Mouse (Mus musculus): ENCODE results near the gene Gm47791. TPM values are rescaled to one million over a fixed set of nuclear protein-coding genes. Genes with fewer than 3 reads are reported as not detected.
A peak's percentile ranks its signal among the peaks of the same experiment; 100 is the strongest.

Gene Gm47791
- polyA plus RNA-seq, 1 experiment: not detected

- 80% methylated on average over 4 of the region's 4 CpGs for WGBS
- H3K4me3 ChIP-seq (ENCODE audit: low read depth, low read length): no peak overlapping the region
- TF ChIP-seq CTCF (IDR thresholded peaks at IDR 0.05; ENCODE audit: extremely low read depth, insufficient read length, insufficient replicate concordance, low read depth, low read length): no peak
- no peak for TF ChIP-seq POLR2A (IDR thresholded peaks at IDR 0.05; ENCODE audit: low read depth, low read length)
Observed at GRCm38 (mm10) chr1:82772428-82772827, 1.4 kb upstream of the Gm47791 start.

GRCm38 (mm10) chr1:82768269-82768668 is 2.8 kb downstream of the Gm47791 start, which contains the start of gene Tm4sf20:
Gene Tm4sf20, minus strand, starts transcription at chr1:82768461.
- Histone ChIP-seq H3K27ac (ENCODE audit: insufficient read depth, low read depth, low read length) (peak within 1 kb of the TSS; percentile 94), H3K4me3 (ENCODE audit: low read depth, low read length) (peak within 1 kb of the TSS; percentile 76), H3K36me3 (ENCODE audit: control insufficient read depth, insufficient read depth, low read length) (peaks cover 10% of the 10 kb centered on the region), H3K27me3 (ENCODE audit: control insufficient read depth, insufficient read depth, low read length) (no peaks in the 10 kb centered on the region), H3K4me1 (ENCODE audit: control insufficient read depth, insufficient read depth, insufficient read length, low read length) (peaks cover 6% of the 10 kb centered on the region; the same call in 1 of the 2 replicates)
- WGBS: 16% methylated on average over 5 of the region's 5 CpGs
- no peak for TF ChIP-seq CTCF (IDR thresholded peaks at IDR 0.05; ENCODE audit: extremely low read depth, insufficient read length, insufficient replicate concordance, low read depth, low read length)
- TF ChIP-seq POLR2A (IDR thresholded peaks at IDR 0.05; ENCODE audit: low read depth, low read length): peak; percentile 62; the same call in 1 of the 2 replicates

More at GRCm38 (mm10) chr1:82772428-82772827, 1.4 kb upstream of the Gm47791 start:
- H3K36me3 ChIP-seq (ENCODE audit: control insufficient read depth, insufficient read depth, low read length): no peaks in the 10 kb centered on the region
- H3K27ac ChIP-seq (ENCODE audit: insufficient read depth, low read depth, low read length): no peak overlapping the region
- H3K4me1 ChIP-seq (ENCODE audit: control insufficient read depth, insufficient read depth, insufficient read length, low read length): peaks cover 2% of the 10 kb centered on the region; the same call in 1 of the 2 replicates
- H3K27me3 ChIP-seq (ENCODE audit: control insufficient read depth, insufficient read depth, low read length): no peaks in the 10 kb centered on the region

- H3K27me3 ChIP-seq (ENCODE audit: control insufficient read depth, insufficient read depth, low read length): no peaks in the 10 kb centered on the region
- H3K36me3 ChIP-seq (ENCODE audit: control insufficient read depth, insufficient read depth, low read length): peaks cover 22% of the 10 kb centered on the region
- H3K27ac ChIP-seq (ENCODE audit: insufficient read depth, low read depth, low read length): peak overlapping the region; percentile 91
- TF ChIP-seq CTCF (IDR thresholded peaks at IDR 0.05; ENCODE audit: extremely low read depth, insufficient read length, insufficient replicate concordance, low read depth, low read length): no peak
- no peak for TF ChIP-seq POLR2A (IDR thresholded peaks at IDR 0.05; ENCODE audit: low read depth, low read length)
- H3K4me1 ChIP-seq (ENCODE audit: control insufficient read depth, insufficient read depth, insufficient read length, low read length): peaks cover 11% of the 10 kb centered on the region; the same call in 1 of the 2 replicates
- H3K4me3 ChIP-seq (ENCODE audit: low read depth, low read length): peak overlapping the region; percentile 10; the same call in 1 of the 2 replicates
- 28% methylated on average over 4 of the region's 4 CpGs for WGBS
Observed at GRCm38 (mm10) chr1:82766641-82767040, 4.4 kb downstream of the Gm47791 start.

- H3K27ac ChIP-seq (ENCODE audit: insufficient read depth, low read depth, low read length): peak overlapping the region; percentile 91
- peaks cover 26% of the 10 kb centered on the region for H3K36me3 ChIP-seq (ENCODE audit: control insufficient read depth, insufficient read depth, low read length)
- H3K27me3 ChIP-seq (ENCODE audit: control insufficient read depth, insufficient read depth, low read length): no peaks in the 10 kb centered on the region
- TF ChIP-seq POLR2A (IDR thresholded peaks at IDR 0.05; ENCODE audit: low read depth, low read length) (no peak), CTCF (IDR thresholded peaks at IDR 0.05; ENCODE audit: extremely low read depth, insufficient read length, insufficient replicate concordance, low read depth, low read length) (no peak)
- peak overlapping the region; percentile 10; the same call in 1 of the 2 replicates for H3K4me3 ChIP-seq (ENCODE audit: low read depth, low read length)
- peaks cover 13% of the 10 kb centered on the region; the same call in 1 of the 2 replicates for H3K4me1 ChIP-seq (ENCODE audit: control insufficient read depth, insufficient read depth, insufficient read length, low read length)
- WGBS: 13% methylated on average over 1 of the region's 1 CpGs
Observed at GRCm38 (mm10) chr1:82766227-82766626, 4.8 kb downstream of the Gm47791 start.

- TF ChIP-seq CTCF (IDR thresholded peaks at IDR 0.05; ENCODE audit: extremely low read depth, insufficient read length, insufficient replicate concordance, low read depth, low read length) (peak; percentile 45; the same call in 1 of the 2 replicates), POLR2A (IDR thresholded peaks at IDR 0.05; ENCODE audit: low read depth, low read length) (no peak)
- Histone ChIP-seq H3K36me3 (ENCODE audit: control insufficient read depth, insufficient read depth, low read length) (peaks cover 50% of the 10 kb centered on the region), H3K27ac (ENCODE audit: insufficient read depth, low read depth, low read length) (peak overlapping the region; percentile 27; the same call in 1 of the 2 replicates), H3K4me3 (ENCODE audit: low read depth, low read length) (no peak overlapping the region), H3K4me1 (ENCODE audit: control insufficient read depth, insufficient read depth, insufficient read length, low read length) (peaks cover 18% of the 10 kb centered on the region; the same call in 1 of the 2 replicates), H3K27me3 (ENCODE audit: control insufficient read depth, insufficient read depth, low read length) (no peaks in the 10 kb centered on the region)
- 65% methylated on average over 1 of the region's 1 CpGs for WGBS
Observed at GRCm38 (mm10) chr1:82762274-82762673, 8.8 kb downstream of the Gm47791 start.

- Histone ChIP-seq H3K27ac (ENCODE audit: insufficient read depth, low read depth, low read length) (peak overlapping the region; percentile 70), H3K36me3 (ENCODE audit: control insufficient read depth, insufficient read depth, low read length) (peaks cover 55% of the 10 kb centered on the region), H3K27me3 (ENCODE audit: control insufficient read depth, insufficient read depth, low read length) (no peaks in the 10 kb centered on the region), H3K4me3 (ENCODE audit: low read depth, low read length) (no peak overlapping the region), H3K4me1 (ENCODE audit: control insufficient read depth, insufficient read depth, insufficient read length, low read length) (peaks cover 18% of the 10 kb centered on the region; the same call in 1 of the 2 replicates)
- 34% methylated on average over 8 of the region's 8 CpGs for WGBS
- no peak for TF ChIP-seq CTCF (IDR thresholded peaks at IDR 0.05; ENCODE audit: extremely low read depth, insufficient read length, insufficient replicate concordance, low read depth, low read length)
Observed at GRCm38 (mm10) chr1:82761454-82762169, 9.4 kb downstream of the Gm47791 start.

GRCm38 (mm10) chr1:82759520-82759919 is 11.5 kb downstream of the Gm47791 start:
- H3K36me3 ChIP-seq (ENCODE audit: control insufficient read depth, insufficient read depth, low read length): peaks cover 60% of the 10 kb centered on the region
- H3K27me3 ChIP-seq (ENCODE audit: control insufficient read depth, insufficient read depth, low read length): no peaks in the 10 kb centered on the region
- 70% methylated on average over 1 of the region's 1 CpGs for WGBS
- no peak for TF ChIP-seq POLR2A (IDR thresholded peaks at IDR 0.05; ENCODE audit: low read depth, low read length)
- H3K27ac ChIP-seq (ENCODE audit: insufficient read depth, low read depth, low read length): no peak overlapping the region
- peaks cover 15% of the 10 kb centered on the region; the same call in 1 of the 2 replicates for H3K4me1 ChIP-seq (ENCODE audit: control insufficient read depth, insufficient read depth, insufficient read length, low read length)
- no peak overlapping the region for H3K4me3 ChIP-seq (ENCODE audit: low read depth, low read length)
